Mouse (Mus musculus) erythroblast, adult 5-6 weeks (primary cell): ENCODE data around the gene Pafah1b1. TPM values are rescaled to one million over a fixed set of nuclear protein-coding genes. Genes with fewer than 3 reads are reported as not detected.
A peak's percentile ranks its signal among the peaks of the same experiment; 100 is the strongest.

Experiments used
- ATAC-seq: replicated peaks from 2 replicates; pipeline ENCODE4 v1.8.0; 2016; ENCODE audit warnings: moderate number of reproducible peaks, mild to moderate bottlenecking, moderate TSS enrichment, inconsistent platforms; ENCODE audit not compliant: poor library complexity, low FRiP score, severe bottlenecking
- total RNA-seq, 2 experiments: library from RNA; stranded (forward) in 1 of 2; stranded (reverse) in 1 of 2; fragments of 150-400 nt in 1 of 2; fragments of 200-764, 138-1000 nt in 1 of 2; gene quantifications; 2 replicates each; pipeline versions ENCODE4 v1.2.3 to v1.2.4; 2015 to 2017; ENCODE audit warnings: low replicate concordance in 2 of 2

Pafah1b1 gene
- total RNA-seq, 2 experiments from 2014 or later: 70.7 to 95.6 TPM

- ATAC-seq: no peak
These were observed 86.3 kb downstream of the Pafah1b1 start for GRCm38 (mm10) chr11:74637971-74638790.

GRCm38 (mm10) chr11:74637486-74637885 lies 87.0 kb downstream of the Pafah1b1 start:
- ATAC-seq: no peak

- peak; percentile 51; the same call in 1 of the 2 replicates for ATAC-seq
These were observed 89.8 kb downstream of the Pafah1b1 start for GRCm38 (mm10) chr11:74634490-74635275.

- ATAC-seq: no peak
These were observed 92.3 kb downstream of the Pafah1b1 start for GRCm38 (mm10) chr11:74631880-74632789.

GRCm38 (mm10) chr11:74627481-74627880 lies 97.0 kb downstream of the Pafah1b1 start:
- ATAC-seq: no peak

- ATAC-seq: no peak
These were observed 99.1 kb downstream of the Pafah1b1 start for GRCm38 (mm10) chr11:74625333-74625732.

Other genes starting within 250 kb of the Pafah1b1 start
- gene Rap1gap2, start 113.8 kb downstream of the Pafah1b1 start, total RNA-seq (2015; ENCODE audit: low replicate concordance): 2.1 and 2.7 TPM in 2 replicates
- 3.7 and 5.2 TPM in 2 replicates for gene Rap1gap2, start 113.8 kb downstream of the Pafah1b1 start, total RNA-seq (2017; ENCODE audit: low replicate concordance)
- gene Ccdc92b, start 105.1 kb downstream of the Pafah1b1 start, total RNA-seq (2015; ENCODE audit: low replicate concordance): 91.3 and 114 TPM in 2 replicates
- gene Ccdc92b, start 105.1 kb downstream of the Pafah1b1 start, total RNA-seq (2017; ENCODE audit: low replicate concordance): 89.9 and 92.6 TPM in 2 replicates
- gene Cluh, start 75.2 kb downstream of the Pafah1b1 start, total RNA-seq (2015; ENCODE audit: low replicate concordance): 7.3 and 8.2 TPM in 2 replicates
- gene Cluh, start 75.2 kb downstream of the Pafah1b1 start, total RNA-seq (2017; ENCODE audit: low replicate concordance): 4.1 and 4.5 TPM in 2 replicates
- 1.3 and 2.5 TPM in 2 replicates for gene Mettl16, start 46.2 kb upstream of the Pafah1b1 start, total RNA-seq (2015; ENCODE audit: low replicate concordance)
- 9.7 and 15.3 TPM in 2 replicates for gene Mettl16, start 46.2 kb upstream of the Pafah1b1 start, total RNA-seq (2017; ENCODE audit: low replicate concordance)
- gene Mnt, start 106.2 kb upstream of the Pafah1b1 start, total RNA-seq (2015; ENCODE audit: low replicate concordance): 1.3 and 2.1 TPM in 2 replicates
- gene Mnt, start 106.2 kb upstream of the Pafah1b1 start, total RNA-seq (2017; ENCODE audit: low replicate concordance): 0.68 and 2.1 TPM in 2 replicates
- 0.96 TPM in 1 of 2 replicates, not detected in the other for gene Sgsm2, start 172.4 kb upstream of the Pafah1b1 start, total RNA-seq (2015; ENCODE audit: low replicate concordance)
- 0.14 and 0.43 TPM in 2 replicates for gene Sgsm2, start 172.4 kb upstream of the Pafah1b1 start, total RNA-seq (2017; ENCODE audit: low replicate concordance)
- 8.8 and 10.0 TPM in 2 replicates for gene Tsr1, start 173.4 kb upstream of the Pafah1b1 start, total RNA-seq (2015; ENCODE audit: low replicate concordance)
- 9.5 and 13.9 TPM in 2 replicates for gene Tsr1, start 173.4 kb upstream of the Pafah1b1 start, total RNA-seq (2017; ENCODE audit: low replicate concordance)
- gene Smg6, start 201.2 kb upstream of the Pafah1b1 start, total RNA-seq (2015; ENCODE audit: low replicate concordance): 68.8 and 80.9 TPM in 2 replicates
- gene Smg6, start 201.2 kb upstream of the Pafah1b1 start, total RNA-seq (2017; ENCODE audit: low replicate concordance): 157 and 187 TPM in 2 replicates
- gene Srr, start 201.3 kb upstream of the Pafah1b1 start, total RNA-seq (2015; ENCODE audit: low replicate concordance): 9.4 and 17.6 TPM in 2 replicates
- gene Srr, start 201.3 kb upstream of the Pafah1b1 start, total RNA-seq (2017; ENCODE audit: low replicate concordance): 5.6 and 7.0 TPM in 2 replicates